Mouse (Mus musculus): ENCODE measurements around the gene Ccdc63.

Gene Ccdc63

DNA sequence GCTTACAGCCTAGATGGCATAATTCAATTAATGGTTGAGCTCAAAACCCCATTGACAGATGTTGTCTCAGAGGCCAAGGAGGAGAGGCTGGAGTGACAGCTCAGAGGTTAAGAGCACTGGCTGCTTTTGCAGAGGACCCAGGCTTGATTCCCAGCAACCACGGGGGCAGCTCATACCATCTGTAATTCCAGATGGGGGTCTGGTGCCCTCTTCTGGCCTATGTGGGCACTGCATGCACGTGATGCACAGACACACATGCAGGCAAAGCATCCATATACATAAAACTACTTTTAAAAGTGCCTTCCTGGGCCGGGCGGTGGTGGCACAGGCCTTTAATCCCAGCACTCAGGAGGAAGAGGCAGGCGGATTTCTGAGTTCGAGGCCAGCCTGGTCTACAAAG lies 24.4 kb downstream of the Ccdc63 start:
- DNase-seq: no peak

DNA sequence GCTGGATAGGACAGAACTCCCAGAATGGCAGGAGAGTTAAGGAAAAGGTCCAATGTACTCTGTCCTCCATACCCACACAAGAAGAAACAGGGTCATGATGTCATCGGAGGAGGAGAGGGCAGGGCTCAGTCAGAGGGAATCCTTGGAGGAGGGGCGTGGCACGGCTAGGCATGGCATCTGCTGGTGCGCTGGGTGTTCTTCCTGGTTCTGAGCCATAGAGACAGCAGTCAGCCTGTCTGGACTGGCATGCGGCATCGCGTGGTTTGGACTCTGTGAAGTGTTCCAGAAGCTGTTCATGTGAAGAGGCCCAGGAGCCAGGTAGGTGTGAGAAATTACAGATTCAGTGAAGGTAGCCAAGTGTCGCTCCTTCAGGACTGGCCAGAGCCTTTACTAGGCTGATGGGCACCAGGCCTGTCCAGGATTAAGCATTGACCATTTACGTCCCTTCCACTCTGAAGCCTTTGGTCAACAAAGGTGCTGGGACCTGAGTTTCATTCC lies 25.3 kb downstream of the Ccdc63 start:
- no peak for DNase-seq

DNA sequence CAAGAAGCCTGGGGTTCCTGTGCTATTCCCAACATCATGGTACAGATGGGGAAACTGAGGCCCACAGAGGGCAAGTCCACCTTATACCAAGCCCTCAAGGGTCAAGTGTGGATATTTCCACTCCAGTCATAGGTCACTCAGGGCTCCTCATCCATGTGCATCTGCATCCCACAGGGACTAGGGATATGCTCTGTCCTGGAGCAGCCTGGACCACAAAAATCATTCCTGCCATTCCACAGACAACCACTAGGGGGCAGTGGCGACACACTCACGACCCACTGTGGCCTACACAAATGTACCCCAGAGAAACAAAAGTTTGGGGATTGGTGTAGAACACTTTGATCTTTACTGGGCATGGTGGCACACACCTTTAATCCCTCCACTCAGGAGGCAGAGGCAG lies 26.4 kb downstream of the Ccdc63 start:
- DNase-seq: peak; percentile 79 to 82

DNA sequence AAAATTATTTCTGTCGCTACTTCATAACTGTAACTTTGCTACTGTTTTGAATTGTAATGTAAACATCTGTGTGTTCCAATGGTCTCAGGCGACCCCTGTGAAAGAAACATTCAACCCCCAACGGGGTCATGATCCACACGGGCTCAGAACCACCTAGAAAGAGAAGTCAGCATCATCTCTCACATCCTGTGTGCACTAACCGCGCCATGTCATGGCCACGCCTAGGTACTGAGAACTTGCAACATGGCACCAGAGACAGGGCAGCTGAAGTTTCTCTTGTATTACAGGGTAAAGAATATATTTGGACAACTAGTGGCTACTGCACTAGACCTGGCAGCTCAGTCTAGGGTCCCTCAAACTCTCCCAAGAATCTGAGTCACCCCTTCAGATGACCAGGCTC lies 27.2 kb downstream of the Ccdc63 start:
- no peak for DNase-seq

DNA sequence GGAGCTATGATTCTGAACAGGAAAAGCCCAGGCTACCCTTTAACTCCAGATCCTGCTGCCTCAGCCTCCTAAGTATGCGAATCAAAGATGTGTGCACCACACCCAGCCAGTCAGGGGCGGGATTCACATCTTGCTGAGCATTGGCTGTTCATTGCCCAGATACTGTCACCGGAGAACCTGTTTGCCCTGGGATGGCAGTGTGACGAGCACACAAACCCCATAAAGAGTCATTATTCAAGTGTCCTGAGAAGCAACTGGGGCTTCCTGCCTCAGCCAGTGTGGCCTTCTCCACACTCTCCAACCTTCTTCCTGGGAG lies 28.7 kb downstream of the Ccdc63 start:
- DNase-seq: no peak

DNA sequence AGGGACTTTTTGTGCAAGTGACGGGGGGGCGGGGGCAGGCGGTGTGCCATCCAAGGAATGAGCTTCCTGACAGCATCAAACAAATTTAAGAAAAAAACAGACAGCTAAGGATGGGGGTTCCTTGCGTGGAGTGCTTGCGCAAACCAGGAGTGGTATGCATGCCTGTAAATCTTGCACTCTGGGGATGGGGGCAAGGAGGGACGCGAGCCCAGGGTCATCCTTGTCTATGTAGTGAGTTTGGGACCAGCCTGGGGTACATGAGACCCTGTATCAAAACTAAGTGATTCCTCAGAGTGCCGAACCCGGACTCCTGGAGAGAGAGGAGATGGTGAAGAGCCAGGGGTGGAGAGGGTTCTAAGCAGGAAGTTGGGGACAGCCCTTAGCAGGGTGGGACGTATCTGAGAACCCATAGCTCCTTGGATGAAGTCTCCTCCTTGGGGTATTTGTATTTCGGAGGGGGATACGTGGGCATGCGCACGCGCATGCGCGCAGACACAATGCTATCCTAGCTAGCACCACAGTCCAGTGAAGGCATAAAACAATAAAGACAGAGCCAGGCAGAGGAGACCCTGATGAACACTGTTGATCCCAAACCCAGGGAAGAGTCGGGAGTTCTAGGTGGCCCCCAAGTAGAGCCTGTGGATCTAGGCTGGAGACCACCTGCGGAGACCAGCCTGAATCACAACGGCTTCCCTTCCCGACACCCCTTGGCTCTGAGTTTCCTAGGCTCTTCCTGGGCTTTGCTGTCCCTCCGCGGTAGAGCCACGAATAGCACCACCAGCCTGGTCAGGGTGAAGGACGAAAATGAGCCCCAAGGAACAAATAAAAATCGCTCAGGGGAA lies 29.3 kb downstream of the Ccdc63 start:
- DNase-seq: no peak

DNA sequence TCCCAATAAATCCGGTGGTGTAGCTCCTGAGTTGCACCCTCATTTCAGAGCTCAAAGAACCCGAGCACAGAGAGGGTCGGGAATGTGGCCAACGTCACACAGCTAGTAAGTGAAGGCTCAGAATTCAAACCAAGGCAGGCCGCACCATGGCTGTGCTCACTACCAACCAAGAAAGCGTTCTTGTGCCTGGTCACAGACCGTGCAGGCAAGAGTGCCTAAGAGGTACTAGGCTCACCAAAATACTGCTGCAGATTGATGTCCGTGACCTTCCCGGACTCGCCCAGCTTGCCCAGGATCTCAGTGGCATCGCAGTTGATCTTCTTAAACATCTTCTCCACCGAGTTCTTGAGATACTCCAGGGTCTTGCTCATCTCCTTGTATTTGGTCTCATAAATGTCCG lies 30.0 kb downstream of the Ccdc63 start:
- no peak for DNase-seq

DNA sequence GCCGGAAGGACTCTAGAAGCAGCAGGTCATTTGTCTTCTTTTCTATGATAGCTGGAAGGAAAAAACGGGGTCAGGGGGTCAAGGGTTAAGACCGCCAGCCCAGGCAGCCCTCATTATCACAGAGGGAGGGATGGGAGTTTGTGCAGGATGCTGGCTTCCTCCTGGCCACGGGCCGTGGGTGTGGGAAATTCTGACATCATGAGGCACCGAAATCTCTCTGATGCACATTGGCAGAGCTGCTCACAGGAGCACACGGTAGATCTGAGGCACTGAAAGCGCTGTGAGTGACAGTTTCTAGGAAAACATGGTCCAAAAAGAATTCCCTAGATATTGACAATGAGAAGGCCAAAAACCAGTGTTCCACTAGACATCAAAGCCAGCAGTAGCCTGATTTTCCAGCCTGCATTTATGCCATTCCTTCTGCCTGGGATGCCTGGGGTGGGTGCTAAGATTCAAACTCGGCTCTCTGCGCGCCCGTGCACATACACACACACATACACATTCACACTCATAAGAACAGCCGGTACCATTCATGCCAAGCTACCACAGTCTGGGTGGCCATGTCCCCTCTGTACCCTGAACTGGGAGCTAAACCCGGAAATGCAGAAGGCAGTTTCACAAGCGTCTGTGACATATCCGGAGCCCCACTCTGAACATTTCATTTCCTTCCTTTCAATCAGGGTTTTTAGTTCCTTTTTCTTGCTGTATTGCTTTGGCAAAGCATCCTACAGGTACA lies 31.1 kb downstream of the Ccdc63 start:
- no peak for DNase-seq

DNA sequence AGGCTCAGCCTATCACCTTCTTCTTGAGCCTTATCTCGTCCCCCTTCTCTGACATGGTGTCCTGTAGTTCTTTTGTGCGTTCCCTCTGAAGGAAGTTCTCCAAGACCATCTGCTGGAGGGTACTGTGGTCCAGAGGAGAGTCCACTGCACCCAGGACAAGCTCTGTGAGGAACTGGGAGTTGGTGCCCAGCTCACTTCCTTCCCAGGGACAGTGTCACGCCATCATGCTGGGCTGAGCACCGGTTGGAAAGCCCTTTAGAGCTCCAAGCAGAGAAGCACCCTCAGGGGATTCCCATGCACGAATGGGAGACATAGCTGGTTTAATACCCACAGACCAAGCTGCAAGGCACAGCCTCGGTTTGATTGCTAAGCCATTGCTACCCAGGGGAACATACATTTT lies 32.5 kb downstream of the Ccdc63 start:
- DNase-seq: no peak

DNA sequence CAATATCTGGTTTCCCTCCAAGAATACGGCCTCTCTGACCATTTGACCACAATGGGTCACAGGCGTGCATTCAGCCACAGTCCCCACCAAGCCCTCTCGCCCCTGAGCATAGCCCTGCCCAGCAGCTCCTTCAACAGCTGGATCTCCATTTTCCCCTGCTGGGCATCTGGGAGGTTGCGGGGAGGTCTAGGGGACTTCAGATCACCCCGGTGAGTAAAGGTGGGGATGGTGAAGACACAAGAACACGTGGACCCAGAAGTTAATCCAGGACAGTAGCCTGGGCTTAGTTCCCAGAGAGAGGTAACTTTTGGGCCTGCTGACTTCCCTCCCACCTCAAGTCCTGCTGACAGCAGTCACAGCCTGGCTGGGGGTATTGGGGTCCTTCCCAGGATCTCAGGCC lies 34.4 kb downstream of the Ccdc63 start:
- no peak for DNase-seq

DNA sequence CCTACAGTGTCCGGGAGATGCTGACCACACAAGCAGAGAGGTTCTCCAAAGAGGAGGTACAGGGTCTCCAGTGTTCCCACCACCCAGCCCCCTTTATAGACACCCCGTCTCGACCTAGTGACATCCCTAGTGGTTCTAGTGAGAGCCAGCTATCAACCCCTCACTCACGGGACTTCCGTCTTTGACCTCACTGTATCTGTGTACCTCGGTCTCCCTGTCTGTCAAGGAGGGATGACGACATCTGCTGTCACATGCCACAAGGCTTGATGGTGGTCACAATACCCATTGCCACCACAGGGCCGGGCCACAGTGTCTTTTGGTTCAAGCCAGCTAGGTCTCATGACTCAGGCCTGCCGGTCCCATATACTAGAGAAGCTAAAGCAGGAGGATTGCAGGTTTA lies 35.6 kb downstream of the Ccdc63 start:
- DNase-seq: no peak

DNA sequence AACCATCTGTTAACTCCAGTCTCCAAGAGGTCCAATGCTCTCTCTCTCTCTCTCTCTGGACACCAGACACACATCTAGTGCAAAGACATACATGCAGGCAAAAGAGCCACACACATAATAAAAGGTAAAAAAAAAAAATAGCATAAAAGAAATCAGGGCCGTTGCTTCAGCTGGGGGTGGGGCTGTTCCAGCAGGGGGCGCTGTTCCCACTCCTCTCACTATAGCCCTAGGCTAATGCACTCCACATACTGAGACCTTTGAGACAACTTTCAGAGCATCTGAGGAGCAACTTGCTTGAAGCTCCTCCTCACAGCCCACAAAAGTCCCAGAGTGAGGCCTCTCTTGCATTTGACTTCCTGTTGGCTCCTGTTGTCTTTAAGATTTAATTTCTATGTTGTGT lies 36.4 kb downstream of the Ccdc63 start:
- DNase-seq: peak; percentile 32 to 67

DNA sequence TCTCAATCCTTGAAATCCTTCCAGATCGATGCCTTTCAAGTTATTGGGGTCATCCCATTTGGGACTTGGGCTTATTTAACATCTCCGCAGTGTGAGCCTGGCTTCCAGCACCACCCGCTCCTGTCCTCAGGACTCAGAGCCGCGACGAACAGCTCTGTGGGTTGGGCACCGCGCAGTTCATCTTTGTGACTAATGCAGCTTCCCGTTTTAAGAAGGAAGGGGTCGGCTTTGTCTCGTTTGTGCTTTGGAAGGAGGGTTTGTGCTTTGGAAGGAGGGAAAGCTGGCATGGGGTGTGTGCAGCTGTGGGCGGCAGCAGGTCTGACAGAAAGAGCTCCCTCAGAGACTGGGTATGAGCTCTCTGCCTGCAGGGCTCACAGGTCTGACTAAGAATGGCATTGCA lies 37.5 kb downstream of the Ccdc63 start:
- no peak for DNase-seq

DNA sequence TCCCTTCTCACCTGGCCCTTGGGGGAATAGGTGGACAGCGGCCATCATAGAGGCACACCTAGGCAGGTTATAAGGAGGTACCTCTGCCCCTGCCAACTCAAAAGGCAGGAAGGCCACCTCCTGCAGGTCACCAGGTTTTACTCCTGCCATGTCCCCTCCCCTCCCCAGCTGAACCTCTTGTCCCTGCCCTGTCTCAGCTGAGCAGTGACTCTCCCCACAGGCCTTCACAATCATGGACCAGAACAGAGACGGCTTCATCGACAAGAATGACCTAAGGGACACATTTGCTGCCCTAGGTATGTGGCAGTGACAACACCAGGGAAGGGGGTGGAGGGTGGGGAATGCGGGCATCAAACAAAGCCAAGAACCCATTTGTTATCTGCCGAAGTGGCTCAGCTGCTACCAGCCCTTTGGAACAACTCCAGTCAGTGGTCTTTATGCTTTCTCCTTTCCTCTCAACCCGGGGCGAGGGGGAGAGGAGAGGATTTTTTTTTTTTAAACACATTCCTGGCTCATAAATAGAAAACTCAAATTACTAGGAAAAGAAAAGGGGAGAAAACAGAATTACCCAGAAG lies 38.1 kb downstream of the Ccdc63 start:
- no peak for DNase-seq

DNA sequence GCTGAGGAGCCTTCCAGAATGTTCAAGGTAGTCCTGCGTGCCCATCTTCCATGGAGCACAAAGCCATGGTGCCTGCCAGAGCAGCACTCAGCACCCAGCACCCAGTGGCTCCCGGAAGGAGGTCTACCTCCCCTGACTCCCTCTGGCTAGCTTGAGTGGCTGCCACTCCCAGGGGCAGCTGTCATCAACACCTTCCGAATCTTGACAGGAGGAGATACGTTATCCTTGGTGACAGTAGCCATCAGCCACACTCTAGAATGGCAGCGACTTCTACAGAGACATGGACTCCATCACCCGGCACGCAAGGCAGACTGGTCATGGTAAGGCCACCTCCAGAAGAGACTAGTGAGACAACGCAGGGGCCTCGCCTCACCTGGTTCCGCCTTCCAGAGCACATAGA lies 46.2 kb downstream of the Ccdc63 start:
- no peak for DNase-seq

DNA sequence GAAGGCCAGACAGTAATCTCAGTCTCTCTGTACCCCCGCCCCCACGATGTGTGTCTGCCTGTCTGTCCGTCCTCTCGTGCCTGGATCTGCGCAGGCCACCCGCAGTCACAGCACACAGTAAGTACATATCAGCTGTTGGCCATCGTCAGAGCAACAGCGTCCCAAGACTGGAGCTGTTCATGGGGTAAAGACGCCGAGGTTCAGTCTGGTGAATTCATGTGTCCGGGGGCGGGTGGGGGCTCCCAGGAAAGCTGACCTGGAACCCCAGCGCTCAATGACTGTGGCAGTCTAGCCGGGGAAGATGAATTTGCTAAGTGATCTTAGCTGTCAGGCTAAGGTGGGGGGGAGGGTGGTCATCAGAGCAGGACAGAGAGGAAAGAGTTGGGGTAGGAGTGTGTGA lies 46.9 kb downstream of the Ccdc63 start:
- no peak for DNase-seq

DNA sequence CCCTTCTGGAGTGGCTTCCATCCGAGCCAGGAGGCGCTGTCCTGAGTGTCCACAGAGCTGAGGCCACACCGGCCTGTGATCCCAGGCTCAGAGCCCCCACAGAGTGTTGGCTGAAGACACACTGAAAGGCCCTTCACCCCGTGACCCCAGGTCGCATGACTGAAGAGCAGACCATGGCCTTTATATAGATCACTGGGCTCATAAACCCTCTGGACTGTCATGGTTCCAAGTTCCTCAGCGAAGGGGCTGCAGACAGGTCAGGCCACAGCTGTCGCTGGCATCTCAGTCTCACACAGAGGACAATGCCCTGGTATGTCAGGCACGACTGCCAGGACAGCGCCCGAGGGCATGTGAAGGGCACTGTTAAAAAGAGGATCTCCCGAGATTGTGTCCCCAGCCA lies 47.8 kb downstream of the Ccdc63 start:
- DNase-seq: no peak

DNA sequence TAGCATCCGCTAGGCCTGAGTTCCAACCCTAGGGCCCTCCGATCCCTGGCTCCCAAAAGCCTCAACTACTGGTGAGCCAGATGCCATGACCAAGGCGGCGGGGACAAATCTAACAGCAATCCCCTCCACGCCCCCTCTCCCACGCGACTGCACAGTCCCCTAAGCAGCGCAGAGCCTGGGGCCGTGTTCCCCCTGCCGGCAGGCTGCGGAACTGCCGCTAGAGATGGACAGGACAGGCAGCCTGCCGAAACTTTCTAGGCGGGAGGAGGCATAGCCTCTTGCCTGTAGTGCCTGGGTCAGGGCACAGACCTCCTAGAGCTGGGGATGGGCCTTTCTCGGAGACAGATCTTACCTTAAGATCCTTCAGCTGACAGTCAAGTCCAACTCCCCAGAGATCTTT lies 49.6 kb downstream of the Ccdc63 start:
- DNase-seq: peak; percentile 54 to 73

DNA sequence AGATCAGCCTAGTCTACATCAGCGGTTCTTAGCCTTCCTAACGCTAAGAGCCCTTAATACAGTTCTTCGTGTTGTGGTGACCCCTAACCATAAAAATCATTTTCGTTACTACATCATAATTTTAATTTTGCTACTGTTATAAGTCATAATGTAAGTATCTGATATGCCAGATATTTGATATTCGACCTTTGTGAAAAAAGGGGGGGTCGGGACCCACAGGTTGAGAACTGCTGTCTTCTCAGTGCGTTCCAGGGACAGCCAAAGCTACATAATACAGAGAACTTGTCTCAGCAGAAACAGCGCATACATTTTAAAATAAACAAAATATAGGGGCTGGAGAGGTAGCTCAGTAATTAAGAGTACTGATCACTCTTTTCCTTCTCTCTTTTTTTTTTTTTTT lies 51.0 kb downstream of the Ccdc63 start:
- DNase-seq: no peak

DNA sequence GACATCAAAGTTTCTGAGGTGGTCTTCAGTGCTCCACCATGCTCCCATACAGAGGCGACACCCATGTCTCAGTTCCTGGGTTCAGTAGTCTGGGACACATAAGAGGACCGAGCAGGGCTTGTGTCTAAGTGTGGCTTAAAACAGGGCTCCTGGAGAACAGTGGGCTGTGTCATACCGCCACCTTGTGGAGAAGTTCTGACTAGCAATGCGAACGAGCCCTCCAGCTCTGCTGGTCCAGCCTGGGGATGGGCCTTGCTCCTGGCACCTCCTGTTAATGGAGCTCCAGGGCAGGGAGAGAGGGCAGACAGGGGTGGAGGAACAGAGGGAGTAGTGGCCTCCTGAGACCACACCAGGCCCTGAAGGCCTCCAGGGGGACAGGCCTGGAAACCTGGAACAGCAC lies 51.7 kb downstream of the Ccdc63 start:
- peak; percentile 92 to 93 for DNase-seq

DNA sequence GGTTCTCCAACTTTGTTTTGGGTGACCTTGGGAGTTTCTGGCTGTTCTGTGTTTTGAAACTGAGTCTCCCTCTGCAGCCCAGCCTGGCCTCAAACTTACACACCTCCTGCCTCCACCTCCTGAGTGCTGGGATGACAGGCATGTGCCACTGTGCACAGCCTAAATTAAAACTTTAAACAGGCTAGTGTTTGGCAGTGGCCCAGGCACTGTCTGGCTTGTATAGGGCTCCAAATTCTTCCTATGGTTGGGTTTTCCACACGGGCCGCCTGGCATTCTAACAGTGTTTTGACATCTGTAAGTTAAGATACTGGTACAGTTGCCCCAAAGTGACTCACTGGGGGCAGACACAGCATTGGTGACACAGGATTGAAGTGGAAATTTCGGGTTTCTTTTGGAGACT lies 54.5 kb downstream of the Ccdc63 start:
- no peak for DNase-seq

DNA sequence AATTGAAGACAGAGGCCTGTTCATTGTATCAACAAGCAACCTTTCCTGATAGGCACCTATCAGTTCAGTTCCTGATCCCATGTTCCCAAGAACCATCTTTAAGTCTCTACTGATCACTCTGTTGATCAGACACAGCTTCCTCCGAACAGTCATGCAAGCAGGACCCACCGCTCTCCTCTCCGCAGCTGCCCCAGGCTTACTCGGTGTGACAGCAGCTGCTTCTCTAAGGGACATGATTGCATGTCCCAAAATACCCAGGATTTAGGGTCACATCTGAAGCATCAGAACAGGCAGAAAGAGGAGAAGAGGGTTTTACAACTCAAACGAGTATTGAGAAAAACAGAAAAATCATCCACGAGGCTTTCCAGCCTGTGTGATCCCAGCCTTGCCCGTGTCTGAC lies 55.3 kb downstream of the Ccdc63 start:
- no peak for DNase-seq

DNA sequence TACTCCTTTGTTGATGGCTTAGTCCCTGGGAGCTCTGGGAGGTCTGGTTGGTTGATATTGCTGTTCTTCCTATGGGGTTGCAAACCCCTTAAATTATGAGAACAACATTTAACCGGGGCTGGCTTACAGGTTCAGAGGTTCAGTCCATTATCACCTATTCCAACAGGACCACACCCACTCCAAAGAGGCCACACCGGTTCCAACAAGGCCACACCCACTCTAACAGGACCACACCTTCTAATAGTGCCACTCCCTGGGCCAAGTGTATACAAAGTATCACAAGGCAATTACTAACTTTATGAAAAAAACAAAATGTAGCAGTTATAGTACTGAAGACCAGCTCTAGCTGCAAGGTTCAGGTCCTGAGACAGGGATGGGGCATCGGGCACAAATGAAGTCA lies 56.2 kb downstream of the Ccdc63 start:
- DNase-seq: no peak

DNA sequence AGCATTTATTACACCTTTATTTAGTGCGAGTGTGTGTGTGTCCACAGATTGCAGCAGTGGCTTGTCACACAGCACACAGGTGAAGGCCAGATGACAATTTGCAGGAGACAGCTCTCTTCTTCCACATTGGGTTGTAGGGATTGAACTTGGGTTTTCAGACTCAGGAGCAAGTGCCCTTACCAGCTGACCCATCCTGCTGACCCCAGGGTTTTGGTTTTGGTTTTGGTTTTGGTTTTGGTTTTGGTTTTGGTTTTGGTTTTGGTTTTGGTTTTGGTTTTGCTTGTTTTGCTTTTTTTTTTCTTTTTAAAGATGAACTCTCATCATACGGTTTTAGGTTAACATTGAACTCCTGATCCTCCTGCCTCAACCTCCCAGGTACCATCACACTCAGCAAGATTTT lies 57.3 kb downstream of the Ccdc63 start:
- DNase-seq: no peak
